12 mouse cellular contexts compared by ENCODE assay signal in genomic region chr6:145432711-145433708, GRCm38 (mm10).
DNase-seq lines count a peak whose midpoint lies in the region; ATAC-seq lines count a peak whose summit lies in the region.
"Had no signal": no experiment of that assay in that cellular context is flagged by ENCODE, and none has a peak within 500 bp of the region (broad histone marks: within the 10 kb centered on the region; RNA-seq: fewer than 3 reads in every experiment).

No protein-coding gene starts in this region.

- ATAC-seq in neural tube, embryonic 15.5 days (ENCODE audit: low FRiP score) = no peak
- ATAC-seq in embryonic facial prominence, embryonic 15.5 days (ENCODE audit: insufficient number of reproducible peaks, low FRiP score, low TSS enrichment, low read depth) = peak; percentile 69
- ATAC-seq in limb, embryonic 11.5 days (ENCODE audit: insufficient number of reproducible peaks, low FRiP score, low TSS enrichment, low read depth) = peak; percentile 81

- H3K9ac ChIP-seq in neural tube, embryonic 15.5 days (replicated peaks) = no peak overlapping the region
- H3K9ac ChIP-seq in embryonic facial prominence, embryonic 15.5 days = no peak overlapping the region
- no peak overlapping the region for H3K9ac ChIP-seq in limb, embryonic 11.5 days (ENCODE audit: low read length)
- H3K9ac ChIP-seq: stomach, embryonic 15.5 days had no signal

- no peaks in the 10 kb centered on the region for H3K9me3 ChIP-seq in neural tube, embryonic 15.5 days (replicated peaks)
- H3K9me3 ChIP-seq in embryonic facial prominence, embryonic 15.5 days (replicated peaks) = no peaks in the 10 kb centered on the region
- no peaks in the 10 kb centered on the region for H3K9me3 ChIP-seq in limb, embryonic 11.5 days (ENCODE audit: control insufficient read depth, low read length)
- H3K9me3 ChIP-seq: stomach, embryonic 15.5 days had no signal

- no peak overlapping the region for H3K4me2 ChIP-seq in neural tube, embryonic 15.5 days
- H3K4me2 ChIP-seq in embryonic facial prominence, embryonic 15.5 days (replicated peaks) = no peak overlapping the region
- no peak overlapping the region for H3K4me2 ChIP-seq in limb, embryonic 11.5 days (ENCODE audit: low read depth, severe bottlenecking)
- H3K4me2 ChIP-seq: stomach, embryonic 15.5 days had no signal

- 73% methylated on average over 11 of the region's 11 CpGs for WGBS in neural tube, embryonic 15.5 days
- 41% methylated on average over 11 of the region's 11 CpGs for WGBS in embryonic facial prominence, embryonic 15.5 days
- WGBS in limb, embryonic 11.5 days = 37% methylated on average over 11 of the region's 11 CpGs

- H3K27ac ChIP-seq in neural tube, embryonic 15.5 days (replicated peaks) = no peak overlapping the region
- H3K27ac ChIP-seq in embryonic facial prominence, embryonic 15.5 days (replicated peaks) = peak overlapping the region; percentile 95
- peak overlapping the region; percentile 30; the same call in 1 of the 2 replicates for H3K27ac ChIP-seq in limb, embryonic 11.5 days (replicated peaks; ENCODE audit: low read depth, low read length)

- H3K4me3 ChIP-seq in neural tube, embryonic 15.5 days (replicated peaks) = no peak overlapping the region
- H3K4me3 ChIP-seq in embryonic facial prominence, embryonic 15.5 days (replicated peaks) = no peak overlapping the region
- no peak overlapping the region for H3K4me3 ChIP-seq in limb, embryonic 11.5 days (ENCODE audit: low read depth, low read length)
- H3K4me3 ChIP-seq: stomach, embryonic 15.5 days had no signal

- no peaks in the 10 kb centered on the region for H3K27me3 ChIP-seq in neural tube, embryonic 15.5 days (replicated peaks)
- no peaks in the 10 kb centered on the region for H3K27me3 ChIP-seq in embryonic facial prominence, embryonic 15.5 days
- H3K27me3 ChIP-seq in limb, embryonic 11.5 days (ENCODE audit: control insufficient read depth, insufficient read depth, low read length) = no peaks in the 10 kb centered on the region
- H3K27me3 ChIP-seq: stomach, embryonic 15.5 days had no signal

- peak; percentile 46 for DNase-seq in neural tube, embryonic 10.5 days (ENCODE audit: extremely low spot score, low spot score)
- peak; percentile 52 for DNase-seq in limb, embryonic 11.5 days (ENCODE audit: low spot score)
- DNase-seq in adrenal gland, adult 18-20 months (ENCODE audit: low spot score in 2 of 2) = no peak
- no peak for DNase-seq in cerebellum, adult 9-10 months
- DNase-seq in cerebellum, adult 8-10 months = no peak
- DNase-seq: gastrocnemius, postnatal 25 days; heart, postnatal 4 days; kidney, postnatal 25 days; right cerebral cortex, postnatal 14 days had no signal

- H3K36me3 ChIP-seq in neural tube, embryonic 15.5 days = no peaks in the 10 kb centered on the region
- H3K36me3 ChIP-seq in embryonic facial prominence, embryonic 15.5 days = no peaks in the 10 kb centered on the region
- H3K36me3 ChIP-seq in limb, embryonic 11.5 days (ENCODE audit: control insufficient read depth, insufficient read depth, low read length) = no peaks in the 10 kb centered on the region
- H3K36me3 ChIP-seq: stomach, embryonic 15.5 days had no signal

- 0 out of 2 replicates have a peak, but pooled peaks cover 3% of the 10 kb centered on the region for H3K4me1 ChIP-seq in neural tube, embryonic 15.5 days
- H3K4me1 ChIP-seq in embryonic facial prominence, embryonic 15.5 days = peaks cover 31% of the 10 kb centered on the region
- H3K4me1 ChIP-seq in limb, embryonic 11.5 days (ENCODE audit: control insufficient read depth, insufficient read depth, low read length) = peaks cover 20% of the 10 kb centered on the region
- H3K4me1 ChIP-seq: stomach, embryonic 15.5 days had no signal

Comparison
In these comparisons a context has a peak if more than half of its experiments do, and no peak if none do; other contexts are left out.
1. DNase-seq: peak in neural tube, embryonic 10.5 days (single experiment) and limb, embryonic 11.5 days (single experiment); none in adrenal gland, adult 18-20 months (0 of 2), cerebellum, adult 9-10 months (single experiment) and cerebellum, adult 8-10 months (single experiment).